Mouse (Mus musculus): ENCODE data around the gene Cd9.

The Cd9 gene

DNA sequence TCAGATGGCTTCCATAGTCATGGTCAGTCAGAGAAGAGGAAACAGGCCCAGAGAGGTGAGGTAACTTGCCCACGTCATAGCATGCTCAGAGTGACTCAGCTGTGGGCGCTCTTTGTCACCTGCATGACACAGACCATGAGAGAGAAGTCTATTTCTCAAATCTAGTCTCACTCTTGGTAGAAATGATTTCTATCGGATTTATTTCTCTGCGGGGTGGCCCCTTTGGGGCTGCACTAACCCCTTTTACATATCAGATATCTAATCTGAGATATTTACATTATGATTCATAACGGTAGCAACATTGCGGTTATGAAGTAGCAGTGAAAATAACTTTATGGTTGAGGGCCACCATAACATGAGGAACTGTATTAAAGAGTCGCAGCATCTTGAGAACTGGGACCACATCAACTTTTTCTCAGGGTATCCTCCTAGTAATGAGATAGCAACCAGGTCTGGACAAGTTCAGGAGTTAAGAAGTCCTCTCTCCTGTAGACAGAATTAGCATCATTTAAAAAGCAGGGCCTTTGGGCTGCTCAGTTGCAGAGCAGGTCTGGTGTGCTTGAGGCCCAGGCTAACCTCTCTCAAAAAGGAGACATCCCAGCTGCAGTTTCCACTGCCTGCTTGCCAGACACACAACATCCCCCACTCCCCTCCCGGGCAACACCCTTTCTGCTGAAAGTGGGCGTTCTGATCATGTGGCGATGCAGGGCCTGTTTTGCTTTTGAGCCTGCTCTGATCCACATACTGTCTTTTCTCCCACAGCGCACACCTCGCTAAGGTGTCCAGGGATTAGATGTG, 10.9 kb downstream of the Cd9 start:
- TF ChIP-seq GATA4 (IDR thresholded peaks at IDR 0.05; ENCODE audit: insufficient replicate concordance, low read length) = no peak

DNA sequence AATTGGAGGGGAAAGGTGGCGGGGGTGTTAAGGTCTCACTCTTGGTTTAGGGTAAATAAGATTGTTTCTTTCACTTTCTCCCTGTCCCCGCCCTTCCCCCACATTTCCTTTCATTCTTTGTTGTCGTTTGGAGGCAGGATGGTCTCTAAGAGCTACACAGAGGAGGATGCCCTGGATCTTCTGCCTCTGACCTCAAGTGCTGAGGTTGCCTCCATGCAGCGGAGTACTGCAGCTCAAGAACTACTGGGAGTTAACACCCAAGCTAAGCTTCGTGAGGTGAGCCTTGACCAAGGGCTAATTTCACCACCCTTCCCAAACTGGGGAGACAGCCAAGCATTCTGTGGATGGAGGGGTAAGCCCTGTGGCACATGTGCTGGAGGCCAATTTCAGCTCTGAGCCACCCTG, 12.2 kb downstream of the Cd9 start:
- TF ChIP-seq GATA4 (IDR thresholded peaks at IDR 0.05; ENCODE audit: insufficient replicate concordance, low read length) = no peak

DNA sequence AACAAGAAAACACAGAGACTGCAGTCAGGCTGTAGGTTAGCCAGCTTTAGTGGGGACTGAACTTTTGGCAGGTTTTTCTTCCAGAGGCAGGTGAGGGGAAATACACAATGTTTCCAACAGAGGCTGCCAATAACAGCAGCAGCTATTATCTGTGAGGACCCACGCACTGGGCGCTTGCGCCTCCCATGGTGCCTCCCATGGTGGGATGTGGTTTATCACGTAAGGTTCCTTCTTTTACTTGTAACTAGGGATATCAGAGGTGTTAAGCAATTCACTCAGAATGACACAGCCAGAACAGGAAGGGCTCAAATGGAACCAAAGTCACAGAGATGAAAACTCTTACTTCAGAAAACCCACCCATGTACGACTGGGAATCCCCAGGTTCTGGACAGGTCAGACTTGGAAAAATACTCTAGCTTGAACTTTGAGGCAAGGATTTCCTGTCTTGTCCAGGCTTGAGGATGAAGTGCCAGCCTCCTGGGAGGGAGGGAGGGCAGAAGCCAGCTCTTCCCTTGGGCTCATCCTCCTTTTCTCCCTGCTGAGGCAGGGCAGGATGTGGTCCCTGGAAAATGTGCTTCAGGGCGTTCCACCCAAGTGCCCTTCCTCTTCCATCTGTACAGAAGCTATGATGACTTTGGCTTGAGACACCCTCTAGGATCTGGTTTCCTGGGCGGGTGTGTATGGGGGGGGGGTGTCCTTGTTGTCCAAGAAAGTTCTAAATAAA, 12.8 kb downstream of the Cd9 start:
- peak; percentile 9; the same call in 1 of the 2 replicates for TF ChIP-seq GATA4 (IDR thresholded peaks at IDR 0.05; ENCODE audit: insufficient replicate concordance, low read length)

DNA sequence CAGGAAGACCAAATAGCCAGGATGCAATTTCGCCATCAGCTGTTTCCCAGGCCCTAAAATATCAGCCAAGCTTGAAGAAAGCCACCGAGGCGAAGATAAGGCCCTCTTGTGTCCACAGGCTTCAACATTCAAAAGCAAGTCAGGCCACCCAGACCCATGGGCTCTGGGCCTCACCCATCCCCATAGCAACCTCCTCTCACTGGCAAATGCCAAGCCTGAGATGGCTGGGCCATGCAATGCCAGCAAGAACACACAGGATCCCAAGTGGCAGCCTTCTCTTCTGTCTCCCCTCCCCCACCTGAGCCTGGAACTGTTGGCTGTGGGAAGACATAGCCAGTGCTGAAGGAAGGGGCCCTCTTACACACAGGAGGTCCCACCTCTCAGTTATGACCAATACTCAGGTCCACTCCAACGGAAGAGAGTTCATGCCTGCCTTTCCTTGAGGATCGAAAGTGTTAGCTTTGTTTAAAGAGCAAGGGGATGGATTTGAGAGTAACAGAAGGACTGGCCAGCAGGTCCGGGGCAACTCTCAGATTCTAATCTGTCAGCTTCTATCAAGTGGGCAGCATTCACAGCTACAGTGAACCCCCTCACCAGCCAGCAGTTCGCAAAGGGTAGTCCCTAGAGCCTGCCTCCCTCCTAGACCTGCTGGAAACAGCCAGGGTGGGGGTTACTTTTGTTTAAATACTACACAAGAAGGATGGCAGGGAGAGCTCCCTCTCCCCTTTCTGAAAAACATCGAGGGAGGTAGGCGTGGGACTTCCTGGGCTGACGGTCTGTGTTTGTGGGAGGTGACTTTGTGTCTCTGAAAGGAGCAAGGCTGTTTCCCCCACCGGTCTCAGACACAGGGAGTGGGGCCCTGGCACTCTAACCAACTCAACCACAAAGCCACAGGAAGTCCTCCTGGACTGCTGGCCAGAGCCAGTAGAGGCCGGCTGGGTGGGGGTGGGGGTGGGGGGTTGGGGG, 13.9 kb downstream of the Cd9 start:
- no peak for TF ChIP-seq GATA4 (IDR thresholded peaks at IDR 0.05; ENCODE audit: insufficient replicate concordance, low read length)

DNA sequence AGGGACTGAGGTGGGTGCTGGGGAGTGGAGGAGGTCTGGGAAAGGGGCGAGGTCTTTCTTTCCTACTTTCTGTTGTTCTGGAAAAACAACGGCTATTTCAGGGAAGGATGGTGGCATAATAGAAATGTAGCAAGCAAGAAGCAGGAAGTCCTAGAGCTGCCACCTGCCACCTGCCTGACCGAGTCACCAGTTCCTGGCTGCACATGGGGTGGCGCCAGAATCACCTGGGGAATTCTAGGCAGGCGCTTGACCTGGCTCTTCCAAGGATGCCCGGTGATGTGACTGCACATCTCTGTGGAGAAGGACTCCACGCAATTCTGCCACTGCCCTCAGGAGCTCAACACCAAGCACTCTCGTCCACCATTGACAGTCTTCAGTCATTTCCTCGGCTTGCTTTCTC, 15.2 kb downstream of the Cd9 start:
- no peak for TF ChIP-seq GATA4 (IDR thresholded peaks at IDR 0.05; ENCODE audit: insufficient replicate concordance, low read length)

DNA sequence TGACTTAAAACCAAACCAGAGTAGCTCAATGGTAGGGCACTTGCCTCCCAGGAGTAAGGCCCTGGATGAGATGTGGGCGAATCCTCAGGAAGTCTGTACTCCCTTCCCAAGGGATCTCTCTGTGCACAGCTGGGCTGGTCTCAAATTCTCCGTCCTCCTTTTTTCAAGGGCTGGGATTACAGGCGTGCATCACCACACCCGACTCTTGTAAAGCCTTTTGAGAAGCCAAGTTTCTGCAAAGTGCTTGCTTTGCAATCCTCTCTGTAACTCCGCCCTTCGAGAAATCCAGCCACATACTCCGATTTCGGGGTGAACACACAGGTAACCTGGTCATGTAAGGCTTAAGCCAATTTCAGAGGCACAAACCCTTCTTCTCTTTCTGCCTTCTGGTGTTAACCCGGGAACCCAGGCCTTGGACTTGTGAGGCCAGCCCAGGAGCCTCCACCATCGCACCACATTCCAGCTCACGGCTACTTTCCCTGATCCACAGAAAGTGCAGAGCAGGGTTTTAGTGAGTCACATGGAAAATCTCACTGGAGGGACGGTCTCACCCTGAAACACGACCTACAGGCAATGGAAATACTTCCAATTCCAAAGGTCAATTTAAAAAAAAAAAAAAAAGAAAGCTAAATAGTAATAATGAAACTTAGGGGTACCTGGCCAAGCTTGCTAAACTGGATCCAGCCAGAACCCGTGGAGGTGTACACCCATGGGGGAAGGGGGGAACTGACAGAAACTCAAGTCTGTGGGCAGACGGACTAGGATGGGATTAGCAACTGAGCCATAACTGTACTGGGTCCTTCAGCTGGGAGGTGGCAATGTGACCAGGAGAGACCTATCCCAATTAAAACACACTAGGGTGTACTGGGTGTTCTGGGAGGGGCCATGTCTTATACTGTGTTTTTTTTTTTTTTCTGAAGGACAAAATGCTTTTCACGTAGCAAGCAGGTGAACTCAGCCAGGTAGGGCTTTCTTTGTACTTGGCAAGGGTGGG, 16.2 kb downstream of the Cd9 start:
- TF ChIP-seq GATA4 (IDR thresholded peaks at IDR 0.05; ENCODE audit: insufficient replicate concordance, low read length) = no peak

DNA sequence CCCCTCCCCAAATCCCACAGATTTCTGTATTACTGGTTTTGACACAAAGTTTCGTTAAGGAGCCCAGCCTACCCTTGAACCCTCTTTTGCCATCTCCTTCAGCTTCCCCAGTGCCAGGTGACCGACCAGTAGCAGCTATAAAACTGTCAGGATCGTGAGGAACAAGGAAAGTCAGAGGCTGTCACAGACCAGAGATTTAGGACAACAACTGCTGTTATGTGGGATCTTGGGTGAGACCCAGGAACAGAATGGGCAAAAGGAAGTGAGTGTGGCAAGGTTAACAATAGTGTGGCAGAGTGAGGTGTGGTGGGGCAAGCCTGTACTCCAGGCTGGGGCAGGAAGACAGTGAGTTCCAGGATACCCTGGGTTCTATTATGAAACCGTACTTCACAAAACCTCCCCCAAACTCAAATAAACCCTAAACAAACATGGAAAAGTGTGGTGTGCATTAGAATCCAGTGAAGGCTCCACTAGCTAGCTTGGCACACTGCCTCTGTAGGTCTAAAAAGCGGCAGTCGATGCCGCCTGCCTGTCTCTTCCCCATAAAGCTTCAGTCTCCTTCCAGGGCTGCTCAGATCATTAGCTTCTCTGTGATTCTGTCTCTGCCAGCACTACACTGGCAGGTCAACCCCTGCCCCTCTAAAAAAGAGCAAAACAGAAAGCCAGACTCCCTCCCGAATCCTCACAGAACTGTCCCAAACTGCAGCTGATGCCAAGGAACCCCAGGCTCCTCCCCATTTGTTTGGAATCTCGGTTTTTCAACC, 17.6 kb downstream of the Cd9 start:
- no peak for TF ChIP-seq GATA4 (IDR thresholded peaks at IDR 0.05; ENCODE audit: insufficient replicate concordance, low read length)

DNA sequence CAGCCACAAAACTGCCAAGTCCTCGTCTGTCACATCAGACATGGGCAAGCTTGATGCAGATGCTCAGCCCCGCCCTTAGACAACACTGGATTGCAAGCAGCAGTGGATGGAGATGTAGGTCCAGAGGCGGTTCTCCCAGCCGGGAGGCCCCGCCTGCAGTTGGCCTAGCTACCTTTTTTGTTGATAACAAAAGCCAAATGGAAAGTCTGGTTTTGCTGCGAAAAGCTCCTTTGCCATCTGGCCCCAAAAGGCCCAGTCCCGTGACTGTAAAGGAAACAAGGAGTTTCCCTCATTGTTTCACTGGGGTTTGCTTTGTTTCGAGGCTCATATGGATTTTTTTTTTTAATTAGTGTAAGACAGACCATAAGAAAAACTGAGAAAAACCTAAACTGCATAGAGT, 18.5 kb downstream of the Cd9 start:
- TF ChIP-seq GATA4 (IDR thresholded peaks at IDR 0.05; ENCODE audit: insufficient replicate concordance, low read length) = peak; percentile 25; the same call in 1 of the 2 replicates

DNA sequence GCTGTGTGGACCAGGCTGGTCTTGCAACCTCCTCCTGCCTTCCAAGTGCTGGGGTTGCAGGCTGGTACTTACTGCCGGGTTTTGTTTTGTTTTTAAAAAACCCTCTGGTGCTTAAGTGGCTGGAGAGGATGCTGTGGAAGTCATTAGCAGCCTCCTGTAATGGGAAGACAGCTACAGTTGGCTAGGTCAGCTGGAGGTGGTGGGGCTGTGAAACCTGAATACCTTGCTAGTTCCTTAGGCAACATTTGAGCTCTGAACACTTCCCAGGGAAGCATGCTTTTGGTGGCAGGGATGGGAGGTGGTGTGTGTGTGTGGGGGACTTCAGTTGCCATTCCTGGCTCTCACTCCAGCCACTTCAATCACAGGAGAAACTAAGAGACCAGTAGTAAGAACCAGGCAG, 19.4 kb downstream of the Cd9 start:
- no peak for TF ChIP-seq GATA4 (IDR thresholded peaks at IDR 0.05; ENCODE audit: insufficient replicate concordance, low read length)

DNA sequence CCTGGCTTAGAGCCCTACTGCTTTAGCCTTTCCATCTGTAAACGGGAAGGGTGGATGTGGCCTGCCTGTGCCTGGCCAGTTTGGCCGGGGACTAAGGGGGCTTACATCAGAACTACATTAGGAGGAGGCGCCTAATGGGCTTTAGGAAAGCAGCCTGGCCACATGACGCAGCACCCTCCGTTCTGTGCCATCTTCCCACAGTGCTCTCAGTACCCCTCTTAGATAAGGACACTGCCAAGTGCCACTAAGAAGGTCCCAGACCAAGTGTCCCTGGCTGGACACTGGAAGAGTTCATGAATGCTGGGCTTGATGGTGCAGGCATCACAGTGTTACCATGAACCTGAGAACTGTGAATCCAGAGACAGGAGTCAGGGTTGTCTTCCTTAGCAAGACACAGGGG, 20.7 kb downstream of the Cd9 start:
- TF ChIP-seq GATA4 (IDR thresholded peaks at IDR 0.05; ENCODE audit: insufficient replicate concordance, low read length) = no peak

DNA sequence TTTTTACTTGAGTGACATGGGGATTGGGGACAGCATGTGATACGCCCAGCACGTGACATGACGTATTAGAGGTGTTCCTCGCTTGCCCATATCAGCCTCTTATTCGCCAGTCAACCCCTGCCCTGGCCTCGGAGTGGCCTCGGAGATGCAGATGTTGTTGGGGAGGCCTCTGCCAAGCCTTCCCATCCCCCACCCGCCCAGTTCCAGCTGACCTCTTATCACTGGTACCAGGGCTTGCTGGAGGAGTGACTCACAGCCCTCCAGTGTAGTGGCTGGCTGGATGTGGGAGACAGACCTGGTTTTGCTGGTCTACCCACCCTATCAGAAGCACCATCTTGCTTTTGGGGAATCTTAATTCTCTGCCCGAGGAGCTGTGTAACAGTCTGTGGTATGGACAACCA, 21.3 kb downstream of the Cd9 start:
- no peak for TF ChIP-seq GATA4 (IDR thresholded peaks at IDR 0.05; ENCODE audit: insufficient replicate concordance, low read length)

DNA sequence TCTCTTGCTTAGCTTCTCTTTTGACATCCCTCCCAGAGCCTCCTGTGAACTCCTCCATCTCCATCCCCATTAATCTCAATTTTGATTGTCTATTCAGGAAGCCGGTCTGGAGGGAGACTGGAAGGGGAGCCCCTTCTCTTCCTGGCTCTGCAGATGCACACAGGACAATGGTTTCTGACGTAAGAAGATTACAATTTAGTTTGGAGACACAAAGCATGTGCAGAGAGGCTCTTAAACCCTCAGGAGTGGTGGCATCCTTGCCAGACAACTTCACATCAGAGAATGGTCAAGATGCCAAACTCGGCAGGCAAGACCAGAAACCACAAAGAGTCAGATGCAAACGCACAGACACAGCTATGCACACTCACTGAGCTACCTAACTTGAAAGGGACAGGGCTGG, 22.7 kb downstream of the Cd9 start:
- TF ChIP-seq GATA4 (IDR thresholded peaks at IDR 0.05; ENCODE audit: insufficient replicate concordance, low read length) = peak; percentile 20; the same call in 1 of the 2 replicates

DNA sequence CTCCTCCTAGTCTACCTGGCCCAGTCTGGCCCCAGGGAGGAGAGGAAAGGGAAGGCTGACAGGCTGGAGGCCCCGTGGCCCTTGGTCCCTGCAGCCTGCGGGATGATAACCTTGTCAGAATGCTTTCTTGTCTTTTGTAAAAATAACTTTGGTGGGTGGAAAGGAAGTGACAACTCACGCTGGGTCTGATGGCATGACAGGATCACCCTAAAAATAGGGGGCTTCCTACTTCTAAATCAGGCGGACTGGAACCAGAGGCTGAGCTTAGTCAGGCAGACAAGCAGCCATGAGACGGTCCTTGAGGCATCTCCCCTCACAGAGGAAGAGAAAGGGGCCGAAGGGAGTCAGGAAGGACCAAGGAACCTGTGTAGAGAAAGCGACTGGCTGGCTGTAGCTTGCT, 23.3 kb downstream of the Cd9 start:
- TF ChIP-seq GATA4 (IDR thresholded peaks at IDR 0.05; ENCODE audit: insufficient replicate concordance, low read length) = no peak

All from liver, adult (tissue).